Mouse (Mus musculus) frontal cortex, postnatal 36 days (tissue): ENCODE measurements at regions not wholly inside any gene's neighbourhood (a gene's known extent, or its start where the extent isn't known, plus 50 kb on each side); places are given as distances from the start of the nearest gene placed in this dataset.

ENCODE experiments used
- DNase-seq, 2 experiments: peaks; one replicate each; pipeline ENCODE4 v3.0.0; 2022; ENCODE audit warnings: low spot score in 2 of 2

- DNase-seq: peak; percentile 3 to 38
Observed at GRCm38 (mm10) chr4:73111311-73111710, 258.9 kb upstream of the Aldoart1 start.
